Mouse (Mus musculus) adrenal gland, postnatal 14 days (tissue): ENCODE measurements around the gene Zdhhc15. TPM values are rescaled to one million over a fixed set of nuclear protein-coding genes. Genes with fewer than 3 reads are reported as not detected.
"Not testable (repeated sequence)": the region's sequence is repeated elsewhere in the genome, so short reads cannot be mapped to it uniquely, and the experiment has no call there.

Experiments
- DNase-seq: peaks from one replicate; pipeline ENCODE4 v3.0.0; 2021; ENCODE audit warnings: mixed read lengths
- long read RNA-seq, 2 experiments: library from polyadenylated mRNA; stranded (forward); transcript quantifications; one replicate each; pipeline ENCODE4 v2.0.0; 2021
- total RNA-seq: library from RNA; stranded (reverse); gene quantifications from 2 replicates; pipeline ENCODE4 v1.2.3, GENCODE M21; 2021

Zdhhc15 gene
- 2.9 and 3.3 TPM in 2 replicates for total RNA-seq
- long read RNA-seq, experiment 1, full-length matches to known transcripts = 3 of 4 reads
- long read RNA-seq, experiment 1, partial matches to known transcripts = 0 of 4 reads
- long read RNA-seq, experiment 1, other reads (novel, unspliced or antisense) = 1 of 4 reads
- long read RNA-seq, experiment 2, full-length matches to known transcripts = 1 of 2 reads
- long read RNA-seq, experiment 2, partial matches to known transcripts = 0 of 2 reads
- long read RNA-seq, experiment 2, other reads (novel, unspliced or antisense) = 1 of 2 reads

GRCm38 (mm10) chrX:104670757-104671549 is at the start of gene Zdhhc15:
Gene Zdhhc15 (minus strand): TSS chrX:104671064.
- peak; percentile 80 for DNase-seq

GRCm38 (mm10) chrX:104707935-104708334 is 37.1 kb upstream of the Zdhhc15 start:
- no peak for DNase-seq

- no peak for DNase-seq
Measured at GRCm38 (mm10) chrX:104669850-104670756, 761 bp downstream of the Zdhhc15 start.

- no peak for DNase-seq
Measured at GRCm38 (mm10) chrX:104656976-104657375, 13.9 kb downstream of the Zdhhc15 start.

GRCm38 (mm10) chrX:104612531-104612930 is 58.3 kb downstream of the Zdhhc15 start:
- DNase-seq = no peak

- not testable (repeated sequence) for DNase-seq
Measured at GRCm38 (mm10) chrX:104603738-104604430, 67.0 kb downstream of the Zdhhc15 start.

GRCm38 (mm10) chrX:104602168-104602859 is 68.5 kb downstream of the Zdhhc15 start:
- DNase-seq = not testable (repeated sequence)

- no peak for DNase-seq
Measured at GRCm38 (mm10) chrX:104573946-104574345, 96.9 kb downstream of the Zdhhc15 start.

- DNase-seq = no peak
Measured at GRCm38 (mm10) chrX:104567497-104567896, 103.4 kb downstream of the Zdhhc15 start.

- DNase-seq = no peak
Measured at GRCm38 (mm10) chrX:104545283-104545682, 125.6 kb downstream of the Zdhhc15 start.

GRCm38 (mm10) chrX:104543919-104544595 is 126.8 kb downstream of the Zdhhc15 start:
- DNase-seq = no peak

- DNase-seq = no peak
Measured at GRCm38 (mm10) chrX:104542635-104543034, 128.2 kb downstream of the Zdhhc15 start.

- no peak for DNase-seq
Measured at GRCm38 (mm10) chrX:104501765-104502164, 169.1 kb downstream of the Zdhhc15 start.

- no peak for DNase-seq
Measured at GRCm38 (mm10) chrX:104489626-104490355, 181.1 kb downstream of the Zdhhc15 start.

GRCm38 (mm10) chrX:104488870-104489467 is 181.9 kb downstream of the Zdhhc15 start:
- no peak for DNase-seq

- no peak for DNase-seq
Measured at GRCm38 (mm10) chrX:104488036-104488435, 182.8 kb downstream of the Zdhhc15 start.
